Mouse (Mus musculus): ENCODE data around the gene Cnih1.
A peak's percentile ranks its signal among the peaks of the same experiment; 100 is the strongest.
"Not testable (repeated sequence)": the region's sequence is repeated elsewhere in the genome, so short reads cannot be mapped to it uniquely, and the experiment has no call there.

The Cnih1 gene

DNA sequence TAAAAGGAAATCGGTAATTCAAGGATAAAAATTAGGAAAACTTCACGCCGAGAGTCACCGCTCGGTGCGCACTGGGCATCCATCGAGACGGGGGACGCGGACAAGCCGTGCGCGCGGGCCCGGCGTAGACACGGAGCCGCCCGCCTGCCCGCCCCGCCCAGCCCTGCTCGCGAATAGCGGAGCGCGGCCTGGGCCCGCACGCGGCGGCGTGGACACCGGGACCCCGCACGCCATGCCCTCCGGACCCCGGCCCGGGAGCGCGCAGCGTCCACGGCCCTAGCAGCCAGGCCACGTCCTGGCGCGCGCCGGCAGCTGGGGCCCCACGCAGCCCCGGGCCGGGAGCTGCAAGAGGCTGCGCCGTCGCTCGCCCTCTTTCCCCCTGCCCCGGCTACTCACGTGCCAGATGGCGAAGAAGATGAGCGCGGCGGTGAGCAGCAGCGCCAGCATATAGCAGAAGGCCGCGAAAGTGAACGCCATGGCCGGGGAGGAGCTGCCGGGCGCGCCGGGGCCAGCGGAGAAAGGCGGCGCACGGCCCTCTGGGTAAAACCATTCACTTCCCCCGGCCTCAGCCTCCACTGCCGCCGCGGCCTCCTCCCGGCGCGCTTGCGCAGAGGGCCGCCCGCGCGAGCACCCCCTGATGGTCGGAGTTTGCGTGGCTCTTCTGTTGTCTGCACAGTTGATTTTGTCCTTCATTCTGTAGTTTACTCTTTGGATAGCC is at the start of gene Cnih1:
Cnih1 (minus strand) TSS at position 625 of the 718 bp plus-strand sequence.
- DNase-seq = peak; percentile 92

DNA sequence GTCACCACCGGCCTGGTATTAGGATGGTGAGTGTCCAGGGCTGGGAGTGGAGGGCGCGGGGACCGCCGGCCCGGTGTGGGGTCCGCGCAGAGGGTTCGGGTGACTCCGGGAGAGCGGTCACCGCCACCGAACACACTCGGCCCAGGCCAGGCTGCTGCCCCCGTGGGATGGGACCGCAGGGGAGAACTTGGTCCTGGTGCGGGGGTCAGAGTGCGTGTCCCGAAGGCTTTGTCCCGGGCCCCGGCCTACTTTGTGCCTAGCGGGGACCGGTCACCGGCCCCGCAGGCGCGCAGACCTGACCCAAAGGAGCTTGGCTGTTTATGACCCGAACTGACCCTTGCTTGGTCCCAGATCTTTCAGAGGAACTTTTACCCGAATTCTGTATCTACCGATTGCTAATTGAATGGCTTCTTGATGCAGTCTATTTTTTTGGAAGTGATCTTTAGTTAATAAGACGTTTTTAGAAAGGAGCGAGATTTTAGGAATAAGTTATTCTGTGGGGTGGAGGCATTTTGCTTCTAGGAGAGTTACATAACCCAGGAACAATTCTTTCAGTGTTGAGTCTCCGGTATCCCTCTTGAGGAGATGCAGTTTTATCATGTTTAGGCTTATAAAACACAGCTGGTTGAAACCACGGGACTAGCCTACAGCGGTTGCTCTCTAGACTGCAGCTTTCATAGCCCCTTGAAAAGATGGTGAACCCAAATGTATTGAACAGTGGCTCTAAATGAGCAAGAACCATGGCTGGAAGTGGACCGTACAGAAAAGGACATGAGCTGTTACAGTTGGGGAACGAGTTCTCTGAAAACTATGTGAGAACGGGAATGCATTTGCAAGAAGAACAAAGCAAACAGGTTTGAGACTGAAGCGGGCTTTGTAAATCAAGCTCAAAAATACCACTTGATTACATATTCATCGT is 44.4 kb upstream of the Cnih1 start:
- no peak for DNase-seq

DNA sequence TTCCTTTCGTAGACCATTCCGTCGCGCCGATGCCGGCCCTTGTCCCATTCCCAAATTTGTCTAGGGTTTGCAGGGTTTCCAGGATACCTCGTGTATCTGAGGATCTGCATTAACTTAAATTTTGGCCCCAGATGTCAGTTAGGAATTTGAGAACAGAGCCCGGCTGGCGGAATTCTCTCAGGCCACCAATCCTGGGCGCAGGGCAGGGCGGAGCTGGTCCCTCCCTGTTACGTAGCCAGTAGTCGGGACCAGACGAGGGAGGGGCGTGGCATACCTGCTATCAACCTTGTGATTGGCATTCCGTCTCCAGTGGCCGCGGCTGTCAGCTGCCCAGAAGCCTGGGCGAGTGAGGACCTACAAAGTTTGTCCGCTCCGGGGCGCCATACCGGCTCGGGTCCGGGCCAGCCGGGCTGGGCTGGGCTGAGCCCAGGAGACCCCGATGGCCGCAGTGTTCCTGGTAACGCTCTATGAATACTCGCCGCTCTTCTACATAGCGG is 43.7 kb upstream of the Cnih1 start, which contains the start of gene Cgrrf1:
Cgrrf1 (plus strand) TSS at position 289 of the 497 bp plus-strand sequence.
- peak; percentile 92 for DNase-seq

DNA sequence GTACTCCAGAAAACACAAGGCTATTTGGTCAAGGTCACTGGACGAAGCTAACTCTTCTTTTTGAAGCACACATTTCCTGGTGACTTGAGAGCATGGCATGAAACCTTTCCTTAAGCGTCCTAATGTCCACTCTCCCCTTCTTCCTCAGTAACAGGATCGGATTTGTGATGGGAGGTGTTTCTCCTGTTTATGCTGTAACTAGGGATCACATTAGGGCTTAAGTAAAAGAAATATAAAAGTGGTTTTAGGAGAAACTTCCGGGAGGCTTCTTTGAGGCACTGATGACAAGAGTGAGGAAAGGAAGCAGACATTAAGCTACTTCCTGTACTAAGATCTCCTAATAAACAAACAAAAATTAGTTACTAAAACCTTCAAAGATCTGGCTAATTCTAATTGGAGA is 43.1 kb upstream of the Cnih1 start:
- no peak for DNase-seq

DNA sequence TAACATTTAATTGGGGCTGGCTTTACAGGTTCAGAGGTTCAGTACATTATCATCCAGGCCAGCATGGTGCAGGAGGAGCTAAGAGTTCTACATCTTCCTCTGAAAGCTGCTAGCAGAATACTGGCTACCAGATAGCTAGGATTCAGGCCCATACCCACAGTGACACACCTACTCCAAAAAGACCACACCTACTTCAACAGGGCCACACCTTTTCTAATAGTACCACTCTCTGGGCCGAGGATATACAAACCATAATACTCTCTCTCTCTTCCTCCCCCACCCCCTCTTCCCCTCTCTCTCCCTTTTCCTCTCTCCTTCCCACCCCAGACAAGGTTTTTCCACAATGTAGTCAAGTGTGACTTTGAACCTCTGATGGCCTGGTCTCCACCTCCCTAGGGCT is 39.2 kb upstream of the Cnih1 start:
- no peak for DNase-seq

DNA sequence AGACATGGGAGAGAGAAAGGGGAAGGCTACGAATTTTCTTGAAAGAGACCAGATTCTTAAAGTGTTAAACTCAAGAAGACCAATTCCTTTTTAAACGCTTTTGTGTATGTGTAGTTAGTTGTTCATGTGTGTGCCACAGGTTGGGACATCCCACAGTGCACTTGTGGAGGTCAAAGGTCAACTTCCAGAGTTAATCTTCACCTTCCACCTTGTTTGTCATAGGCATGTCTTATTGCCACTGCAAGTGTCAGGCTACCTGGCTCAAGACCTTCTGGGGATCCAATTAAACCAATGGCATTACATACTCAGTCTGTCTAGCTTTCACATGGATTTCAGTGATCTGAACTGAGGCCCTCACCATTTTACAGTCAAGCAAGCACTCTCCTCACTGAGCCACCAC is 35.8 kb upstream of the Cnih1 start:
- DNase-seq = no peak

DNA sequence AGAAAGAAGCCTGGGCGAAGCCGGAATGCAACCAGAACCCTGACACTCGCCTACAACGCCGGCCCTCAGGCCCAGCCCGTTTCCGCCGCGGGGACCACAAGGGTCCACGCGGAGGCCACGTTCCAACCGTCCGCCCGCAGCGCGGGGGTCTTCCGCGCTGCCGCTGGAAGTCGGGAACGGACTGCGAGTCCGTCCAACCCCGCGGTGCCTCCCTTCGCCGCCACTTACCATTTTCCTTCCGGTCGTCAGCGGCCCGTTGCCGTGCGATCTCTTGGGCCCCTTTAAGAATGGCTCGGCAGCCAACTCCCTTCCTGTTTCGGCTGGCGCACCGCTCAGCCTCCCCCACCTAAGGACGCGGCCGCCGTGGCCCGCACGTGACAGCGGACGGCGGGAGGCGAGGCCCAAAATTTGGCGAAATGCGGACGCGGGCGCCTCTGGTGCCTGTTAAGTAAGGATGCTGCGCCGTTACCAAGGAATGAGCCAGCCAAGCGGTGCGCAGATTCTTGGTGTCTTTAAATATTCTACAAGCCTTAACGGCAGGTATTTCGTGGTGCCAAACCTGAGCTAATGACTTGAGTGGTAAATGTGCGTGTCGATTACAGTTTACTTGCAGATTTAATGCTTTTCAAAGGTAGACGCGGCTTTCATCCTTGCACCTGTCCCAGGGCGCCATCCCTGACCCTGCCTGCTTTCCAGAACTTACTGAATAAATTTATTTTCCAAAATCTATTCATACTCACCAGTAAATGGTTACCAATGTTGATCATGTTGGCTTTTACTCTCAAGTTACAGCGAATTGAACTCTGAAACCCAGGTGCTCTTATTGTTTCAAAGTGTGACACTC is 33.9 kb upstream of the Cnih1 start, which contains the start of gene Gmfb:
Gmfb (minus strand) TSS at position 370 of the 844 bp plus-strand sequence.
- peak; percentile 96 for DNase-seq

DNA sequence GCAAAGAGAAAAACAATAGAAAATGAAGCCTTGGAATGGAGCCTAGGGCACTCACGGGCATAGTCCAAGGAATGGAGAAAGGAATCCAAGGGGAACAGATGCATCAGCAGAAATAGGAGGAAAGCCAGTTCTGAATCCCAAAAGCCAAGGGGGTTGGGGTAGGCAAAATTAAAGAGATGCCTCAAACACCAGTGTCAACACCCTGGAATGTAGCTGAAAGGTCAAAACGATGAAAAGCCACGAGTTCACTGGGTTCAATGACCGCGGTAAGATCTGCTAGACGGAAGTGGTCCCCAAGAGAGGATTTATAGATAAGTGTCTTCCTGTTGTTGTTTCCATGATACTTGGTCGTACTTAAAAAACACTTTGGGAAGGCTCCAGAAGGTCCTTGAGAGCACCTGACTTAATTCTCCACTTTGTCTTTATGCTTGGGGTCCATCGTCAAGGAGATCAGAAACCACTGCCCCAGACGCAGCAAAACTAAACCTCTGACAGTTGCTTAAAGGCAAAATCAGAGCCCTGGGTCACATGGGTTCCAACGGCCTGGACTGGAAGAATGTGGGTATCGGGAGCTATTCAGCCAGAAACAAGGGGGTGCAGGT is 33.2 kb upstream of the Cnih1 start:
- no peak for DNase-seq

DNA sequence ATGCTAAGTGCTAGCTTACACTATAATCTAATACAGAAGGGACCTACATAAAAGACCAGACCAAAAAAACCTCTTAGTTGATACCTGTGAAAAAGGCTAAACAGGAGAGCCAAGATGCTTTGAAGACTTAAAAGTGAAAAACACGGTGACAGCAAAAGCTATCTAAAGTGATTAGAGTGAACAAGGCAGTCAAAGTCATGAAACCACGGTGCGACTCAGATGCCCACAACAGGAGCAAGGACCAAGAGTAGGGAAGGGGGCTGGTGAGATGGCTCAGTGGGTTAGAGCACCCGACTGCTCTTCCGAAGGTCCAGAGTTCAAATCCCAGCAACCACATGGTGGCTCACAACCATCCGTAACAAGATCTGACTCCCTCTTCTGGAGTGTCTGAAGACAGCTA is 31.8 kb upstream of the Cnih1 start:
- DNase-seq = not testable (repeated sequence)

DNA sequence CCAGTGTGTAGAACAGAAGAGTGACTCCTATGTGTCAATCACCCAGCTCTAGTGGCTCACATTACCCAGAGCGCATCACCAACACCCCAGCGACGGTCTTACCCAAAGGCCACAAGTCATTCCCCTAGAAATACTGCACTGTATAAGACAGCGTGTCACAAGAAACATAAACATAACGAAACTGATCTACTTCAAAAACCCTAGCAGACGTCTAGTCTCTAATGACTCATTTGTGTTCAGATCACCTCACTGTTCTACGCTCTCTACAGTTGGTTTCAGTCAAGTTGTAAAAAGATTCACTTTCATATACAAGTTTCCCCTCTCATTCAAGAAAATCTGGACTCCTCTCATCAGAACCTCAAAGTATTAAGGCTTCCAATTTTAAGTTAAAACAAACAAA is 30.5 kb upstream of the Cnih1 start:
- DNase-seq = no peak

DNA sequence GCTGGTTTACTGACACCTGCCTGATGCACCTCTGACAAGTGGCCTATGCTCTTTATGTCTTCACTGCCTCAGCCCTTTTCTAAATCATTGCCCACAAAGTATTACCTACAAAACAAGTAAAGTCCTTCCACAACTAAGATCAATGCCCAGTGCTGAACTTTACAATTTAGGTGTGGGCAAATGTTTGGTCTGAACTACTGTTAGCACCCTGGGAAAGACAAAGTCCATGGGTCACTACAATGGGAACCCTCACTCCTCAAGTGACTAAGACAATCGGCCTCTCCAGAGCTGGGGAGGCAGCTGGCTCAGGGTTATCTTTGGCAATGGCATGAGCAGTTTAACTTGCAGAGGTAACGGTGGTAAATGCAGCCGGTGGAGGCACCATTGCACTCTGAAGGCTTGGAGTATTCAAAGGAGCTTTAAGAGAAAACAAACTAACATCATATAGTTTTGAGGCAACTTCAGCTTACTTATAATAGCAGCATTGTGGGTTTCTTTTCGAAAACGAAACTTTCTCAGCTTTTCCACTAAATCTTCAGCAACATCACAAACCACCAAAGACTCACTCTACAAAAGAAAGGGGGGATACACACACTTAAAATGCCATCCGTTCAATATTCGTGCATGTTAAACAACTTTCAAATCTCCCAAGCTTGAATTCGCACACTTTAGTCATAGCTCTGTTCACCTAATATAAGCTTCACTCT is 28.9 kb upstream of the Cnih1 start:
- no peak for DNase-seq

DNA sequence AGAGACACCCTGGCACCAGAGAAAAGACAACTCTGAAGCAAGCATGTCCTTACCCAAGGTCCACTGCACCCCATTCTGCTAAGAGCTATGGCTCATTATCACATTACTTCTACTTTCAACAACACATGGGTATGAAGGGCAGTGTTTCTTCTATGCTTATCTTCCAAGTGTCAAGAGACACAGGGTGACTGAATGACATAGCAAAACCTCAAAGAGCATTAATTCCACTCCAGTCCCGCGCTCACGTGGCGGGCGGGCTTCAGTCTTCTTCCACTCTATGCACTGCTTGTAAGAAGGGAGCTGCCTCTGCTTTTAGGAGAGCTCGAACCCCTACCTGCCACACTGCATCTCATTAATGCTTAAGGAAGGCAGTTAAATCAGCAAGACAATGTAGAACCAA is 27.4 kb upstream of the Cnih1 start:
- DNase-seq = no peak

DNA sequence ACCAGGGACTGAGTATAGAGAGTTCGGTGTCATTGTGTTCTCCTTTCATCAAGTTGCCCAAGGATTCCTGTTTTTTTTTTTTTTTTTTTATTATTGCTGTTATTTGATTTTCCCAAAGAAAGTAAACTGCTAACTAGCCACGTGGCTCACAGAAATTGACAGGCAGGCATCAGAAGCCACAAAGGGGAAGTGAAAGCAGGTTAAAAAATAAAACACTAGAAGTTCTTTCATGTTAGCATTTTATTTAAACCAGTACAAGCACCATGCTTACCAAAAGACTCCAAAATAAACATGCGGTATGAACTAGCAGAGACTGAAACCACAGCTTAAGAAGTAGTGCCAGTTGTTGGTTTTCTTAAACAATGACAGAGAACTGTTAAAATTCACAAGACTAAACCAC is 19.7 kb upstream of the Cnih1 start:
- no peak for DNase-seq

DNA sequence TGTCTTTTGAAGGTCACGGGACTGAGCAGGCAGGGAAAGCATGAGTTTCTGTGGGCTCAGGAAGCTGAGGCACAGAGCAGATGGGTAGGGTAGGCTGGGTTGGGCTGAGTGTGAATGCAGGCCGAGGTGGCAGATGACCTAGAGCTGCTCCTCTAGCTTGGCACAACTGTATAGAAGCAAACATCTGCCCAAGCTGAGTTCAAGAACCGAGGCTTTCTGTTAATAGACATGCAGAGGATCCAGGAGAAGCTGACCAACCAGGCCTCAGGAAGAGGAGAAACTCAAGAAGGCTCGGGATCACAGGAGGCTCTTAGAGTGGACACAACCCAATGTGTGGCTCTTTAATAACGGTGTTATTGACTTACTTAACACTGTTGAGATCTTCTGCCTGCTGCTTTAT is 18.0 kb upstream of the Cnih1 start:
- no peak for DNase-seq

DNA sequence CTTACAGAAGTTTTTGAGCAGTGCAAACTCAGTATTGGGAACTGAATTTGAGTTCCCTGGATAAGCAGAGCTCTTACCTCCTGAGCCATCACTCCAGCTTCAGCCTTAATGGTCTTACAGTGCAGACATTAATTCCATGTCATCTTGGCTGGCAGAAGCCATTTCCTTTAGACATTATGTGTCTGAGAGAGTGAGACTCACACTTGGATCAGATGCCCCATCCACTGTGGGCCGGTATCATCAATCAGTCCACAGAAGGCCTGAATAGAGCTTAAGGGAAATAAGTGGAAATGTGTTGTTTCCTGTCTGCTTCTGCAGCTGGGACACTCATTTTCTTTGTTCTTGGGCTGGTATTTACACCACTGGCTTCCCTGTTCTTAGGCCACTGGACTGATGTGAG is 15.6 kb upstream of the Cnih1 start:
- DNase-seq = no peak

DNA sequence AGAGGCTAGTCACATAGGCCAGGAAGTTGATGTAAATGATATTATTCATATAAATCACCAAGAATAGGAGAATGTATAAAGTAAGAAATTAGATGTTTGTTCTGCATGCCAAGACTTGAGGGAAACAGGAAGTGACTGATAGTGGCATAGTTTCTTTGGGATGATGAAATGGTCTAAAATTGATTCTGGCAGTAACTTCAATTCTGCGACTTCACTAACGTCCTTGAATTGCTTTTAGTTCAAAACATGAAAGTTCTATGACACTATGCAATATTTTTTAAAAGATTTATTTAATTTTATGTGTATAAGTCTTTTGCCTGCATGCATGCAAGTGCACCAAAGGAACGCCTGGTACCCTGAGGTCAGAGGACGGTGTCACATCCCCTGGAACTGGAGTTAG is 15.0 kb upstream of the Cnih1 start:
- DNase-seq = no peak

DNA sequence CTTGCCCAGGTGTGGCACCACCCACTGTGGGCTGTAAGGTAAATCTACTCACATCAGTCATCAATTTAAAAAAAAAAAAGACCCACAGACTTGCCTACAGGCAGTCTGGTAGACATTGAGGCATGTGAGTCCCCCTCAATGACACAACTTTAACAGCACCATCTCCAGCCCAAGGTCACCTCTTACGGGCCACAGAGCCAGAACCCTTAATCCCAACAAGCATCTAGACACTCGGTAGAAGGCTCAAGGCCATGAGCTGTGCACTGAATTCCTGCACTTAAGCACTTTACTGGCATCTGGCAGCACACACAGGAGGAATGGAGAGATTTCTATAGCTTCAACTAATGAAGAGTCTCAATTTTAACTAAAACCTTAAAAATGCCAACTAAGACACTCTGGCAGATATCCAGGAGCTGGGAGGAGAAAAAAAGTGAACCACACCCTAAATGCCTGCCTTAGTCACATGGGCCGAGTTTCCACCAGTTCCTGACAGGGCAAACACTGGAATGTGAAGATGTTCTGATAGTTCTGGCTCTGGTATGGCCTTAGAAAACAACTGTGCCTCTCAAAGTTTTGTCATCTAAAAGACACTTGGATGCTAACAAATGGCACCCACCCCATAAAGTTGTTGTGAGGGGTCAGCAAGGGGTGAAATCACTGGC is 12.6 kb upstream of the Cnih1 start:
- DNase-seq = no peak

DNA sequence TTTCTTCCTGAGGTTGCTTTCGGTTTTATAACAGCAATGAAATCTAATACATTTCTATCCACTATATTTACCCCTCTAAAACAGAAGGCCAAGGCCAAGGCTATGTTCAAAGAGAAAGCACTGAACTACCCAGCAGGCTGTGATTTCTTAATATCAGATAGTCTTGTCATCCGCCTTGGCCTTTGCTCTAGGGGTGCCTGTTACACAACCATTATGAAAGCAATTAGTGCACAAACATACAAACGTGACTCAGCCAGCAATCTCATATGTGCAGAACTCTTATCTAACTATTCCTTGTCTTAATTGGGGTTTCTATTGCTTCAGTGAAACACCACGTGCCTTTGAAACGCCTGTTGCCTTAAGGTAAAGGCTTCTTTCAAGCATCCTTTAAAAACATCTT is 5.9 kb upstream of the Cnih1 start:
- DNase-seq = no peak

DNA sequence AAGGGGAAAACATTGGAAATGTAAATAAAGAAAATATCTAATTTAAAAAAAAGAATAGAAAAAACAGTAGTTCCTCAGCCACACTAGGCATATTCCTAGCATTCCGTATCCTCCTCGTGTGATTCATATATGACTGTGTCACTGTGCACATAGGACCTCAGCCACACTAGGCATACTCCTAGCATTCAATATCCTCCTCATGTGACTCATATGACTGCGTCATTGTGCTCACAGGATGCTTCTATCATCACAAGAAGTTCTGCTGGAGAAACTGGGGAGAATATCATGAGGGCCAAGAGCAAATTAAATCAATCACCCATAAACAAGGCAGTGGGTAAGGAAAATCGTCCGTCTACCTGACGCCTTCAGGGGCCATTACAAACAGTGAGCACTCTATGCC is 2.5 kb upstream of the Cnih1 start:
- no peak for DNase-seq

DNA sequence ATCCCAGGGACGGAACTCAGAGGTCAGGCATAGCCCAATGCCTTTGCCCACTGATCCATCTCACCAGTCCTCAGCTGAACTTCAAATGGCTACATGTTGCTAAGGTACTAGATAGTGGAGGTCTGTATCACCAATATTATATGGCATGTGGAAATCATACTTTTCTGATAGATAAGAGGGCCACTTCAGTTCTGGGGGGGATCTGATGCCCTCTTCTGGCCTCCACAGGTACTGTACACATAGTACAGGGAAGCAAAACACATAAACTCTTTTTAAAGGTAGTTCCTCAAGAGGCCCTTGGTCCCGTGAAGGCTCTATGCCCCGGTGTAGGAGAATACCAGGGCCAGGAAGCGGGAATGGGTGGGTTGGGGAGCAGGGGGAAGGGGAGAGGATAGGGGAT is 2.1 kb upstream of the Cnih1 start:
- no peak for DNase-seq

DNA sequence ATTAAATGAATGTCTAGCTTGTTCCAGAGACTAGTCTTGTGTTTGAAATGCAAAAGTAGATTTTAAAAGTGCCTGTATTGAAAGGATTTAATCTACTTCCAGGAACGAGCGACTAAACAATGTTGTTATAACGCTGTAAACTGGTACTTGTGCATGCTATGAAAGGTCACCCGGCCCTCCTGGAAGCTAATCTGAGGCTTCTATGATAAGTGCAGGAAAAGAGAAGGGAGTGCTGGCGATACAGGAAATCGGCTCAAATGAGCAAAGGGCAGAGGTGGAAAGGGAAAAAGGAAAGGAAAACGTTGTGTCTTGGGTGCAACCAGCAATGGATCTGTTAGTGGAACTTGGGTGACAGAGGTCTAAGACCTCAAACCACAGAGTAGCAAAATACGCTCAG is 292 bp upstream of the Cnih1 start:
- DNase-seq = no peak

DNA sequence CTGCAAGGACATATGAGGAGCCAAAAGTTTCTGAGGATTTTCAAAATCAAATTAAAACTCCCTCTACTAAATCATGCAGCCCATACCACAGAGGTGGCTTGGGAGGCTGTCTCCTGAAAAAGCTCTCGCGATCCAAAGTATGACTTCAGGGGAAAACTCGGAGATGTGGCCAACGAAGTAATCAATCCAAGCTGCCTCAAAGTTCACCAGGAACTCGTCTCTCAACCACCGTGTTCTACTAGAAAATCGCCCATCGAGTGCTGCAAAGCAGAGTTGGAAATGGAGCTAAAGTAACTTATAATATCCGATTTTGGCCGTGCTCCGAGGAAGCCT is 791 bp downstream of the Cnih1 start:
- no peak for DNase-seq

Data from right cerebral cortex, postnatal 14 days (tissue).